Mouse (Mus musculus) heart, embryonic 11.5 days (tissue): ENCODE results near the gene Gm17428. TPM values are rescaled to one million over a fixed set of nuclear protein-coding genes. Genes with fewer than 3 reads are reported as not detected.
"Not testable (repeated sequence)": the region's sequence is repeated elsewhere in the genome, so short reads cannot be mapped to it uniquely, and the experiment has no call there.

Experiments used
- ATAC-seq: fragments of 200-750 bp; cut with Nextera tagmentation; replicated peaks from 2 replicates; pipeline ENCODE4 v1.8.0; 2017; ENCODE audit warnings: moderate library complexity; ENCODE audit not compliant: insufficient number of reproducible peaks, low FRiP score, low TSS enrichment
- H3K27ac ChIP-seq: fragments of 300-500 bp; sonication (generic); 2 replicates; pipeline ENCODE4 v1.5.1; 2014; ENCODE audit warnings: mild to moderate bottlenecking, low read depth, low read length
- H3K27me3 ChIP-seq: fragments of 300-500 bp; sonication (generic); 2 replicates; pipeline ENCODE4 v1.6.1; 2014; ENCODE audit warnings: mild to moderate bottlenecking, low read length, mixed read lengths; ENCODE audit not compliant: control insufficient read depth, insufficient read depth
- H3K36me3 ChIP-seq: fragments of 300-500 bp; sonication (generic); 2 replicates; pipeline ENCODE4 v1.6.1; 2014; ENCODE audit warnings: mild to moderate bottlenecking, low read length, moderate library complexity, mixed read lengths; ENCODE audit not compliant: control insufficient read depth, insufficient read depth
- H3K4me1 ChIP-seq: fragments of 300-500 bp; sonication (generic); 2 replicates; pipeline ENCODE4 v1.6.1; 2014; ENCODE audit warnings: low read length; ENCODE audit not compliant: control insufficient read depth, insufficient read depth
- H3K4me2 ChIP-seq: fragments of 300-500 bp; sonication (generic); 2 replicates; pipeline ENCODE4 v1.6.1; 2014; ENCODE audit warnings: mild to moderate bottlenecking, moderate library complexity
- H3K4me3 ChIP-seq: fragments of 300-500 bp; sonication (generic); 2 replicates; pipeline ENCODE4 v1.5.1; 2014; ENCODE audit warnings: low read depth, low read length
- H3K9ac ChIP-seq: fragments of 300-500 bp; sonication (generic); 2 replicates; pipeline ENCODE4 v1.6.1; 2014; ENCODE audit warnings: mild to moderate bottlenecking, low read depth, low read length, moderate library complexity
- H3K9me3 ChIP-seq: fragments of 300-500 bp; sonication (generic); replicated peaks from 2 replicates; pipeline ENCODE4 v1.6.1; 2016; ENCODE audit warnings: low read length; ENCODE audit not compliant: control insufficient read depth
- WGBS: fragments of 180-500 bp; shearing (Covaris S2); extraction: QIAGEN DNeasy Blood & Tissue Kit; methylation state at CpG from one replicate; pipeline ENCODE4 v1.1.7; 2014; ENCODE audit not compliant: insufficient replicate concordance; 5-methylcytosine and 5-hydroxymethylcytosine counted together
- polyA plus RNA-seq: library from polyadenylated mRNA; unstranded; fragments of >200 nt; fragmentation: Nextera tagmentation; extraction: Ambion mirVana; gene quantifications from 2 replicates; pipeline ENCODE4 v1.2.1, GENCODE M21; 2014

Gm17428 gene
- polyA plus RNA-seq, 1 experiment from 2014 or later: not detected

GRCm38 (mm10) chr14:54995457-54996138, 18.9 kb downstream of the Gm17428 start:
- H3K27me3 ChIP-seq: peaks cover 7% of the 10 kb centered on the region; the same call in 1 of the 2 replicates
- 35% methylated on average over 14 of the region's 14 CpGs for WGBS
- peak overlapping the region; percentile 18; the same call in 1 of the 2 replicates for H3K4me3 ChIP-seq
- H3K36me3 ChIP-seq: no peaks in the 10 kb centered on the region
- no peaks in the 10 kb centered on the region for H3K9me3 ChIP-seq
- H3K27ac ChIP-seq: peak overlapping the region; percentile 99
- H3K4me1 ChIP-seq: peaks cover 21% of the 10 kb centered on the region
- peak overlapping the region; percentile 70 for H3K4me2 ChIP-seq
- H3K9ac ChIP-seq: peak overlapping the region; percentile 59
- ATAC-seq: no peak

DNA sequence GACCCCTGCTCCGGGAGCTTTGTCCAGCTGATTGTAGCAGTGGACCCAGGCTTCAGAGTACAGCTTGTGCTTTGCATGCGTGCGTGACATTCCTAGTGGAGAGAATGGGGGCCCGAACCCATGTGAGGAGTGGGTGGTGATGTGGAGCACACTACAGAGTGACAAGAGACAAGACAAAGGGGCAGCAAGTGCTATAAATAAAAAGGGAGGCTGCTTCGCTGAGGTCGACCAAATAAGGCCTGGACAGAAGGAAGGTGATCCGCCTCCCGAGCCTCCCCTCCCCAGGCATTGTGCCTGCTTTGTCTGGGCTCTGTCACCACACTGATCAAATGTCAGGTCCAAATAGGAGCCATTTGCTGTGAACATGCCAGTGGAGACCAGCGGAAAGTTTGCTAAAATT, 20.1 kb downstream of the Gm17428 start:
- peak; percentile 55 for ATAC-seq
- no peaks in the 10 kb centered on the region for H3K36me3 ChIP-seq
- 28% methylated on average over 9 of the region's 9 CpGs for WGBS
- H3K4me2 ChIP-seq: peak overlapping the region; percentile 70
- H3K4me3 ChIP-seq: peak overlapping the region; percentile 8
- peaks cover 23% of the 10 kb centered on the region for H3K4me1 ChIP-seq
- H3K9ac ChIP-seq: peak overlapping the region; percentile 74
- H3K27ac ChIP-seq: peak overlapping the region; percentile 99
- no peaks in the 10 kb centered on the region for H3K9me3 ChIP-seq
- H3K27me3 ChIP-seq: peaks cover 7% of the 10 kb centered on the region; the same call in 1 of the 2 replicates

DNA sequence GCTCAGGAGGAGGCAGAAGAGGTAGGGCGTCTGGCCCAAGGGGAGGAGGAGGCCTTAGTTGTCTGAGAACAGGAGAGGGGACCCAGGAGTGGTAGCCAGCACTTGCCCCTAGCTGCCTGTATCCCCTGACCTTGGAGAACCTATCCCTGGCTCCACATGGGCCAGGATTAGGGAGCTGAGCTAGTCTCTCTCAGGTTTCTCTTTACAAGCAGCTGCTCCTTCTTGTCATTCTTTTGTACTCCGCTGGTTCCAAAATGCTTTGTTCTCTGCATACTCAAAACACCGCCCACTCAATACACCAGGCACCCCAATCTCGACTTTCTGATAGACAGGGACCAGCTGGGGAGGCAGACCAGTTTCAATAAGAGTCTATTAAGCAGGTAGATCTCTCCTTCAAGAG, 20.6 kb downstream of the Gm17428 start:
- Histone ChIP-seq H3K27ac (peak overlapping the region; percentile 99), H3K4me3 (peak overlapping the region; percentile 8; the same call in 1 of the 2 replicates), H3K9me3 (no peaks in the 10 kb centered on the region), H3K27me3 (peaks cover 7% of the 10 kb centered on the region; the same call in 1 of the 2 replicates), H3K36me3 (no peaks in the 10 kb centered on the region), H3K4me2 (peak overlapping the region; percentile 54), H3K4me1 (peaks cover 28% of the 10 kb centered on the region), H3K9ac (peak overlapping the region; percentile 74)
- ATAC-seq: no peak
- WGBS: 38% methylated on average over 4 of the region's 4 CpGs

DNA sequence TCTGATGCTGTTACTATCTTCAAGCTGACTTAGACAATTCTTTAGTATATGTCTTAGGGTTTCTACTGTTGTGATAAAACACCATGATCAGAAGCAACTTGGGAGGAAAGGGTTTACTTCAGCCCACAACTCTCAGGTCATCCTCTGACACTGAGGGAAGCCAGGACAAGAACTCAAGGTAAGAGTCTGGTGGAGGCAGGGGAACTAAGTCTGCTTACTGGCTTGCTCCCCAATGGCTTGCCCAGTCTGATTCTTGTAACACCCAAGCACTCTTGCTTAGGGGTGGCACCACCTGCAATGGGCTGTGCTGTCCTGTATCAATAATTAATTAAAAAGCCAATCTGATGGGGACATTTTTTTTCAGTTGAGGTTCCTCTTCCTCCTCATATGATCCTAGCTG, 21.9 kb downstream of the Gm17428 start:
- no peak overlapping the region for H3K9ac ChIP-seq
- no peak overlapping the region for H3K4me2 ChIP-seq
- no peak overlapping the region for H3K4me3 ChIP-seq
- peaks cover 40% of the 10 kb centered on the region for H3K4me1 ChIP-seq
- no peaks in the 10 kb centered on the region for H3K9me3 ChIP-seq
- ATAC-seq: no peak
- H3K36me3 ChIP-seq: no peaks in the 10 kb centered on the region
- H3K27me3 ChIP-seq: peaks cover 7% of the 10 kb centered on the region; the same call in 1 of the 2 replicates
- H3K27ac ChIP-seq: peak overlapping the region; percentile 8

DNA sequence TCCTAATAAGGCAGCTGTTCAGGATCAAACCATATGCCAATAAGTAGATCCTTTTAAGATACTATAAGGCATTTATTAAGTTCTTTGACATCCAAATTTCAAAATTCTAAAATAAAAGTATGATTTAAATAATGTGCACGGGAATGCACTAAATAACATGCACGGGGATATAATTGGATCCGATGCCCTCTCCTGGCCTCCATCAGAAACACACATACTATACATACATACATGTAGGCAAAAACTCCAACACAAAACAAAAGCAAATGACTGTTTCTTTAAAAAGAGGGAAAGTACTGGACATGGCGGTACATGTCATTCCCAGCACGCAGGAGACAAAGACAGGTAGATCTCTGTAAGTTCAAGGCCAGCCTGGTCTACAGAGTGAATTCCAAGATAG, 23.1 kb downstream of the Gm17428 start:
- WGBS: 77% methylated on average over 5 of the region's 5 CpGs
- not testable (repeated sequence) for H3K36me3 ChIP-seq, H3K4me2 ChIP-seq, H3K4me3 ChIP-seq, ATAC-seq, H3K27me3 ChIP-seq, H3K27ac ChIP-seq, H3K9ac ChIP-seq, H3K9me3 ChIP-seq
- peaks cover 48% of the 10 kb centered on the region for H3K4me1 ChIP-seq

DNA sequence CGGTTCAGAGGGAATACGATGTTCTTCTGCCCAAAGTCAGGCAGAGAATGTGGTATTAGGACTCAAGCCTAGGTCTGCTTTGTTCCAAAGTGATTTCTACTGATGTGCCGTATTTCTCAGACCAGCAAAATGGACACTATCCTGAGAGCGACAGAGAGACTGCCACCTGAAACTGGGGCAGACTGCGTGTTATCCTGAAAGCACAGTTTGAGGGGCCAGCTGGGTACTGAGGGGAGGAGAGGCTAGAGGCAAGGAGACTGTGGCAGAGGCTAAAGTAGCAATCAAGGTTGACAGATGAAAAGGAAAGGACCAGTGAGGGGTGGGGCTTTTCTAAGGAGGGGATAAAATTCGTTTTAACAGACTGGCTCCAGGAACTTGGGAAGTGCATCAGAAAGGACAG, 24.1 kb downstream of the Gm17428 start:
- no peak for ATAC-seq
- no peak overlapping the region for H3K9ac ChIP-seq
- peaks cover 7% of the 10 kb centered on the region; the same call in 1 of the 2 replicates for H3K27me3 ChIP-seq
- H3K4me3 ChIP-seq: no peak overlapping the region
- peaks cover 40% of the 10 kb centered on the region for H3K4me1 ChIP-seq
- no peak overlapping the region for H3K4me2 ChIP-seq
- peak overlapping the region; percentile 58 for H3K27ac ChIP-seq
- H3K36me3 ChIP-seq: no peaks in the 10 kb centered on the region
- WGBS: 77% methylated on average over 6 of the region's 6 CpGs
- no peaks in the 10 kb centered on the region for H3K9me3 ChIP-seq

- Histone ChIP-seq H3K4me1 (peaks cover 35% of the 10 kb centered on the region), H3K4me3 (no peak overlapping the region), H3K4me2 (no peak overlapping the region), H3K36me3 (no peaks in the 10 kb centered on the region), H3K9me3 (no peaks in the 10 kb centered on the region), H3K27me3 (peaks cover 5% of the 10 kb centered on the region; the same call in 1 of the 2 replicates), H3K9ac (no peak overlapping the region), H3K27ac (peak overlapping the region; percentile 58; the same call in 1 of the 2 replicates)
- ATAC-seq: no peak
- 94% methylated on average over 2 of the region's 2 CpGs for WGBS
These were observed 24.7 kb downstream of the Gm17428 start for GRCm38 (mm10) chr14:55001446-55001845.

GRCm38 (mm10) chr14:55001938-55002686, 25.4 kb downstream of the Gm17428 start:
- Histone ChIP-seq H3K27me3 (no peaks in the 10 kb centered on the region; the same call in 1 of the 2 replicates), H3K4me1 (peaks cover 35% of the 10 kb centered on the region), H3K4me3 (no peak overlapping the region), H3K27ac (peak overlapping the region; percentile 100), H3K9me3 (no peaks in the 10 kb centered on the region), H3K9ac (peak overlapping the region; percentile 1), H3K4me2 (peak overlapping the region; percentile 46), H3K36me3 (no peaks in the 10 kb centered on the region)
- ATAC-seq: no peak
- 28% methylated on average over 12 of the region's 12 CpGs for WGBS
